Mouse (Mus musculus): ENCODE measurements at regions not wholly inside any gene's neighbourhood (a gene's known extent, or its start where the extent isn't known, plus 50 kb on each side); places are given as distances from the start of the nearest gene placed in this dataset.

DNA sequence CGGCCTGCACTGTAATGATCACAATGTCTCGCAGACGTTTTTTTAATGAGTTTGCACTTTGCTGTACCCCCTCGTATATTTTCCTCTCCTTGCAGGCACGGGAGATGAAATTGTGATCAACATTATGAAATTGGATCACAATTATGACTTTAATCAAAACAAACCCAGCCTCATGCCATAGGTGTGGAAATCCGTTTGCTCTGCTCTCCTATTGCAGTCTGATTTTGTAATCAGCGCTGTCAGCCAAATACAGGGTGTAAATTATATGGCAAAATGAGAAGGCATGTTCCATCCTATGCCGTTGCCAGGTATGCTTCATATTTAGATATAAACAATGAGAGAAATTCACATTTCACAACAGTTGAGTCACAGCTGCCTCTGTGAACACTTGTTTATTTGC is 595.3 kb upstream of the 4930412O13Rik start:
- TF ChIP-seq CTCF (IDR thresholded peaks at IDR 0.05; ENCODE audit: control insufficient read depth, insufficient read depth, insufficient read length) (no peak), MAX (IDR thresholded peaks at IDR 0.05) (no peak), USF1 (IDR thresholded peaks at IDR 0.05; ENCODE audit: low read depth) (no peak), MYOD1 (IDR thresholded peaks at IDR 0.05; ENCODE audit: control insufficient read depth, insufficient read length, low read depth) (no peak), CEBPB (IDR thresholded peaks at IDR 0.05; ENCODE audit: low read depth) (no peak), FOSL1 (IDR thresholded peaks at IDR 0.05; ENCODE audit: insufficient read depth, low read length, poor library complexity, severe bottlenecking) (no peak), MYOG (IDR thresholded peaks at IDR 0.05; ENCODE audit: control insufficient read depth, extremely low read depth, insufficient read length) (no peak)

Data from C2C12 (cell line).